Mouse (Mus musculus) stomach, embryonic 15.5 days (tissue): ENCODE results near the gene Foxp2. TPM values are rescaled to one million over a fixed set of nuclear protein-coding genes. Genes with fewer than 3 reads are reported as not detected.

ENCODE experiments used
- ATAC-seq: fragments of 200-750 bp; cut with Nextera tagmentation; 2 replicates; pipeline ENCODE4 v1.8.0; 2017; ENCODE audit warnings: low read depth, moderate number of reproducible peaks, moderate TSS enrichment; ENCODE audit not compliant: insufficient read depth, low FRiP score
- H3K27ac ChIP-seq: fragments of 300-500 bp; sonication (generic); 2 replicates; pipeline ENCODE4 v1.5.1; 2015; ENCODE audit warnings: mild to moderate bottlenecking, inconsistent platforms
- H3K27me3 ChIP-seq: fragments of 300-500 bp; sonication (generic); replicated peaks from 2 replicates; pipeline ENCODE4 v1.6.1; 2015; ENCODE audit warnings: inconsistent platforms
- H3K36me3 ChIP-seq: fragments of 300-500 bp; sonication (generic); 2 replicates; pipeline ENCODE4 v1.6.1; 2015; ENCODE audit warnings: inconsistent platforms
- H3K4me1 ChIP-seq: fragments of 300-500 bp; sonication (generic); 2 replicates; pipeline ENCODE4 v1.6.1; 2015; ENCODE audit warnings: inconsistent platforms
- H3K4me2 ChIP-seq: fragments of 300-500 bp; sonication (generic); 2 replicates; pipeline ENCODE4 v1.6.1; 2015; ENCODE audit warnings: mild to moderate bottlenecking, inconsistent platforms
- H3K4me3 ChIP-seq: fragments of 300-500 bp; sonication (generic); replicated peaks from 2 replicates; pipeline ENCODE4 v1.5.1; 2015; ENCODE audit warnings: inconsistent platforms
- H3K9ac ChIP-seq: fragments of 300-500 bp; sonication (generic); 2 replicates; pipeline ENCODE4 v1.6.1; 2015; ENCODE audit warnings: inconsistent platforms
- H3K9me3 ChIP-seq: fragments of 300-500 bp; sonication (generic); 2 replicates; pipeline ENCODE4 v1.6.1; 2016; ENCODE audit warnings: inconsistent platforms
- WGBS: fragments of 180-500 bp; shearing (Covaris S2); methylation state at CpG from one replicate; pipeline ENCODE4 v1.1.7; 2015; 5-methylcytosine and 5-hydroxymethylcytosine counted together
- polyA plus RNA-seq: library from polyadenylated mRNA; unstranded; fragments of >200 nt; fragmentation: Nextera tagmentation; extraction: Ambion mirVana; gene quantifications from 2 replicates; pipeline ENCODE4 v1.2.1, GENCODE M21; 2015

Foxp2 gene
- polyA plus RNA-seq, result 30.2 and 34.6 TPM in 2 replicates

DNA sequence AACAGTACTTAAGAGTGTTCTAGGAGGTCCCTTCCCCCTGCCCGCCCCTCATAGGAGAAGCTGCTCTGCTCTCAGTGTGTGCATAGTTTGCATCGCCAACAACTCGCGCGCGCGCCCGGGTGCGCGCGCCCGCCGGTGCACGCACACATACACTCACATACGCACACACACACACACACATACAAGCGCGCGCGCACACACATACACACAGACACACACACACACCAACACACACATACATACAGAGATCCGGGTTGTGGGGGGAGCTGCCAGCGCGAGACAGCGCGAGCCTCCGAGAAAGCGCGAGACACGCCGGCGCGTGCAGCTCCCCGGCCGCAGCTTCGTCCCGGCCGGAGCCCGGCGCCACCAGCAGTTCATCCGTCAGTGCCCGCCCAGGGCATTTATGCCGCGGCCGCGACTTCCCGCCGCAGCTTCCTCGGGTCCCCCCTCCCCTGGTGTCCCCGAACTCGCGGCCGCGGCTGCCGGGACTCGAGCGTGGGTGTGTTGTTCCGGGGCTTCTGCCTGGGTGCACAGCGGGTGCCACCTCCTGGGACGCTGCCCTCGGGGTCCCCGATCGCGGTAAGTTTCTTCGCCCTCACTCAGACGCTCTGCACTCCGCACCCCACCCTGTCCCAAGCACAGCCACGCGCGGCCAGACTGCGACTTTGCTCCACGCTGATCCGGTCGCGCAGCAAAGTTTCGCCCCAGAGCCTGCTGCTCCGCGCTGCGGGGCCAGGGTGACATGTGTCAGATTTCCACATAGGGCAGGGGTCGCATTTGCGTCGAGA is at the start of gene Foxp2:
Gene Foxp2, plus strand, starts transcription at position 167 of the 788 bp plus-strand sequence.
- Histone ChIP-seq H3K27ac (peak within 1 kb of the TSS; percentile 91), H3K4me2 (peak within 1 kb of the TSS; percentile 77), H3K27me3 (no peaks in the 10 kb centered on the region), H3K4me3 (peak within 1 kb of the TSS; percentile 71), H3K36me3 (no peaks in the 10 kb centered on the region), H3K9ac (peak within 1 kb of the TSS; percentile 78), H3K9me3 (no peaks in the 10 kb centered on the region), H3K4me1 (peaks cover 21% of the 10 kb centered on the region)
- ATAC-seq, result peak; percentile 65
- under 1% methylated on average over 76 of the region's 80 CpGs for WGBS

DNA sequence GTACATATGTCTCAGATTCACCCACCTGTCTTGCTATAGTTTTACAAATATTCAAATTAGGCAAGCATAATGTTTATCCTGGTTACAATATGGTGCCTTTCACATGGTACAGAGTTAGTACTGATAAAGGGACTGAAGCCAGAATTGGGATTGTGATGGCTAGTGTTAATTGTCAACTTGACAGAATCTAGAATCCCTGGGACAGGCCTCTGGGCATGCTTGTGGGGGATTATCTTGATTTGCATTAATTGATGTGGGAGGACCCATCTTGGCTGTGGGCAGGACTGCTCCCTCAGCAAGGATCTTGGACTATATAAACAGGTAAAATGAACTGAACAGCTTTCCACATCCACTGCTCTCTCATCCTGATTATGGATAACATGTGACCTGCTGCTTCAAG is 15.9 kb upstream of the Foxp2 start:
- Histone ChIP-seq H3K4me1 (no peaks in the 10 kb centered on the region), H3K4me3 (no peak overlapping the region), H3K9me3 (no peaks in the 10 kb centered on the region), H3K27me3 (no peaks in the 10 kb centered on the region), H3K4me2 (no peak overlapping the region), H3K27ac (no peak overlapping the region), H3K36me3 (no peaks in the 10 kb centered on the region), H3K9ac (no peak overlapping the region)
- ATAC-seq, result no peak

- Histone ChIP-seq H3K36me3 (no peaks in the 10 kb centered on the region), H3K27me3 (no peaks in the 10 kb centered on the region), H3K27ac (no peak overlapping the region), H3K4me2 (no peak overlapping the region), H3K9me3 (no peaks in the 10 kb centered on the region), H3K9ac (no peak overlapping the region), H3K4me3 (no peak overlapping the region), H3K4me1 (peaks cover 21% of the 10 kb centered on the region)
- no peak for ATAC-seq
- 5% methylated on average over 2 of the region's 2 CpGs for WGBS
These were observed 4.1 kb upstream of the Foxp2 start for GRCm38 (mm10) chr6:14897028-14897427.

GRCm38 (mm10) chr6:14898096-14898855 is 2.9 kb upstream of the Foxp2 start:
- no peak overlapping the region for H3K27ac ChIP-seq
- H3K9ac ChIP-seq, result no peak overlapping the region
- no peaks in the 10 kb centered on the region for H3K9me3 ChIP-seq
- 9% methylated on average over 31 of the region's 31 CpGs for WGBS
- ATAC-seq, result no peak
- H3K4me1 ChIP-seq, result peaks cover 21% of the 10 kb centered on the region
- H3K36me3 ChIP-seq, result no peaks in the 10 kb centered on the region
- H3K4me2 ChIP-seq, result peak overlapping the region; percentile 77
- H3K27me3 ChIP-seq, result no peaks in the 10 kb centered on the region
- H3K4me3 ChIP-seq, result peak overlapping the region; percentile 25; the same call in 1 of the 2 replicates

- no peak overlapping the region for H3K9ac ChIP-seq
- H3K4me3 ChIP-seq, result peak overlapping the region; percentile 5; the same call in 1 of the 2 replicates
- no peaks in the 10 kb centered on the region for H3K36me3 ChIP-seq
- 12% methylated on average over 19 of the region's 19 CpGs for WGBS
- H3K4me2 ChIP-seq, result peak overlapping the region; percentile 77
- H3K27me3 ChIP-seq, result no peaks in the 10 kb centered on the region
- ATAC-seq, result no peak
- peaks cover 21% of the 10 kb centered on the region for H3K4me1 ChIP-seq
- no peaks in the 10 kb centered on the region for H3K9me3 ChIP-seq
- peak overlapping the region; percentile 9; the same call in 1 of the 2 replicates for H3K27ac ChIP-seq
These were observed 2.0 kb upstream of the Foxp2 start for GRCm38 (mm10) chr6:14899021-14899610.

DNA sequence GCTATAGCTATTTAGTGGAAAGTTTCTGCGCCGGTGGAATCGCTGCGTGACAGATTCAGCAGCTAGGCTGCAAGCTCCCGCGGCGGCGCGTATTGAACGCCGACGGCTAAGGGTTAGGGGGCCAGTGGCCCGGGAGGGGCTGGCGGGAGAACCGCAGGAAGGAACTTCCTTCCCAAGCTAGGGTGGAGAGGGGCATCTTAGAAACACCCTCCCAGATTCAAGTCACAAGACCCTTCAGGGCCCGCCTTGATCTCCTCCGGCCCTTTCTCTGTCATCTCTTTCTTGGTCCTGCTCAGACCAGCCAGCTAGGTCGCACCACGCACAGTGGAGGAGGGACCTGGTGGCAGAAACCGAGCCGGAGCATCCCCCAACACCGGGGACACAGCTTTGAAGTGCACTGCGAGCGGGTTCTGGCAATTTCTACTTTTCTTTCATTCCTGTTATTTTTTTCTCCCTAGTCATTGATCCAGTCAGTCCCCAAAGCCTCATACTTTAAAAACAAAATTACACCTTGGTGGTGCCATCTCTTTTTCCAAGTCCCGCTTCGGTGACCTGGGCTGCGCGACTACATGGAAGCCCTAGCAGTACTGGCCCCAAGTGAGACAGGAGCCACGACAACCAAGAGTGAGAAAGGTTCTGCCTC is 1.1 kb upstream of the Foxp2 start:
- H3K9ac ChIP-seq, result peak overlapping the region; percentile 78
- H3K9me3 ChIP-seq, result no peaks in the 10 kb centered on the region
- no peaks in the 10 kb centered on the region for H3K36me3 ChIP-seq
- H3K27me3 ChIP-seq, result no peaks in the 10 kb centered on the region
- H3K4me1 ChIP-seq, result peaks cover 21% of the 10 kb centered on the region
- WGBS, result 1% methylated on average over 29 of the region's 29 CpGs
- peak overlapping the region; percentile 91 for H3K27ac ChIP-seq
- no peak for ATAC-seq
- peak overlapping the region; percentile 71 for H3K4me3 ChIP-seq
- H3K4me2 ChIP-seq, result peak overlapping the region; percentile 77

DNA sequence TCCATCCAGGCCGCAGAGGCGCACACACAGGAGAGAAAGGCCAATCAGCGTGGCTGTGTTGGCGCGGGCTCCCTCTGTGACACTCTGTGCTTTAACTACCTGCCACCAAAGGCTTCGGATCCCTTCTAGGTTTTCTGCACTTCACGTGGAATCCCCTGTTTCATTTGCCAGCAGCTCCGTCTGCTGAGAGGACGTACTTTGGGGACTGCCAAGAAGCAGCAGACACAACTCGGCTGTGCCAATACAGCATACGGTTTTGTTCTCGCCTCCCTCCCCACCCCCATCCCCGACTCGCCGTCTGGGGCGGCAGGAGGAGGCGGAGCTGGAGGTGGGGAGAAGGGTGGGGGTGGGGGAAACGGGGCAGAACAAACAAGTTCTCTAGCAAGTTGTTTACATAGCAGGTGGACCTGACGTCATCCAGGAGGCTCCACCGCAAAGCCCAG is 549 bp upstream of the Foxp2 start:
- peak overlapping the region; percentile 78 for H3K9ac ChIP-seq
- no peaks in the 10 kb centered on the region for H3K9me3 ChIP-seq
- H3K27ac ChIP-seq, result peak overlapping the region; percentile 91
- H3K4me2 ChIP-seq, result peak overlapping the region; percentile 77
- peak overlapping the region; percentile 71 for H3K4me3 ChIP-seq
- WGBS, result 0% methylated on average over 20 of the region's 20 CpGs
- no peaks in the 10 kb centered on the region for H3K36me3 ChIP-seq
- H3K4me1 ChIP-seq, result peaks cover 21% of the 10 kb centered on the region
- peak; percentile 87 for ATAC-seq
- H3K27me3 ChIP-seq, result no peaks in the 10 kb centered on the region

DNA sequence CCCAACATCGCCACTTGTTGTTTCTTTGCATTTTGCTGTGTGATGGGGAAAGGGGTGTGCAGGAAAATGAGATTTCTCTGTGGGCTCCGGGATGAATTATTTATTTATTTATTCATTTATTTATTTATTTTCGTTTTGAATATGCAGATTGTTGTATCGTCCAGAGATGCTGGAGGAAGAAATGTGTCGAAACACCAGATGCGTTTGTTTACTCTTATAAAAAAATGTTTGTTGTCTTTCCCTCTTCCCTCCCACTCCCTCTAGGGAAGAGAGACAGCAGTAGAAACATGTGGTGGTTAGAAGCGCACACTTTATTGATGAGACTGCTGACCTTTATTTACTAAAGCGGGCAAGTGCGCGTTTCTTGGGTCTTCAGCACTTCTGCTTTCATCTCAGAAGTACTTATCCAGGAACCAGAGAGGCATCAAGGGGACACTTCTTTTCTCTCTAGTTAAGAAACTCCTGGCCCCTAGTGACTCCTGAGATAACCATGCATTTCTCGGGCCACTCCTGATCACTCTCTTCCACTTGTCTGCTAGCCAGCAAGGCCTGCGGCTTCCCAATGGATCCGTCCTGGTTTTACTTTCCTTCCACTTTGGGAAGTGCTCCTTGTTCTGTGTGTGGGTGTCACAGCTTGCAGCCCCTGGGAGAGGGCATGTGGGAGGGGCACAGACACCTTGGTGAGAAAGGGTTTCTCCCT is 972 bp downstream of the Foxp2 start:
- Histone ChIP-seq H3K4me1 (peaks cover 21% of the 10 kb centered on the region), H3K4me2 (peak overlapping the region; percentile 77), H3K27ac (peak overlapping the region; percentile 91), H3K27me3 (no peaks in the 10 kb centered on the region), H3K4me3 (peak overlapping the region; percentile 71), H3K9me3 (no peaks in the 10 kb centered on the region), H3K36me3 (no peaks in the 10 kb centered on the region), H3K9ac (peak overlapping the region; percentile 78)
- WGBS, result 4% methylated on average over 13 of the region's 13 CpGs
- no peak for ATAC-seq

DNA sequence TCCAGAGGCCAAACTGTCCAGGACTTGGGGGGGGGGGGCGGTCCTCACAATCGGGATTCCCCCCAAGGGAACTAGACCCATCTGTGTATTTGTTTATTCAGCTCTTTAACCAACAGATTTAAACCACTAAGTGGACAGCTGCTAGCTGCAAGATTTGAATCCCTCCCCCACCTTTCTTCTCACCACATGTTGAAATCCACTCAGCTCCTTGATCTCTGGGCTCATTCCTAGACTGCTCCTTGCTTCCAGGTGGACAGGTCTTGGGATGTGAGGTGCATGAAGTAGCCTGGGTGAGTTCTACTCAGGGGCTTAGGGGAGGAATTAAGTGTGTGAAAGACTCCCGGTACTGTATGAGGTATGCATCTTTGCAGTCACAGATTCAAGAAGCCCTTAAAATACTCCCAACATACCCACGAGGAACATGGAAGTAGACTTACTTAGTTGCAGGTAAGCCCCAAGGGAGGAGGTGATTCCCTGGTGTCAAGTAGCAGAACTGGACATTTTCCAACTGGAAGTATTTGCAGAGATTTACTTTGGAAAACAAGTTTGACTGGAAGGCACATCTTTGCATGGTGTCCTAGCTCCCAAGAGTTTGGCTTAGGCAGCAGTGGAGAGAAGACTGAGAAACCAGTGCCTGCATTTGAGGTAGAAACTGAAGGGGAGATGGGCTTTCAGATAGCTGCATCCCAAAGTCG is 2.3 kb downstream of the Foxp2 start:
- peak overlapping the region; percentile 71 for H3K4me3 ChIP-seq

GRCm38 (mm10) chr6:14915066-14915465 is 13.9 kb downstream of the Foxp2 start:
- H3K4me1 ChIP-seq, result no peaks in the 10 kb centered on the region
- no peaks in the 10 kb centered on the region for H3K9me3 ChIP-seq
- H3K4me2 ChIP-seq, result no peak overlapping the region
- WGBS, result 66% methylated on average over 2 of the region's 2 CpGs
- H3K4me3 ChIP-seq, result no peak overlapping the region
- H3K9ac ChIP-seq, result no peak overlapping the region
- H3K27me3 ChIP-seq, result no peaks in the 10 kb centered on the region
- no peak overlapping the region for H3K27ac ChIP-seq
- no peak for ATAC-seq
- no peaks in the 10 kb centered on the region for H3K36me3 ChIP-seq

More for the DNA sequence above, 2.3 kb downstream of the Foxp2 start:
- Histone ChIP-seq H3K27ac (peak overlapping the region; percentile 61), H3K4me1 (peaks cover 15% of the 10 kb centered on the region), H3K9me3 (no peaks in the 10 kb centered on the region), H3K36me3 (no peaks in the 10 kb centered on the region), H3K27me3 (no peaks in the 10 kb centered on the region), H3K4me2 (peak overlapping the region; percentile 77), H3K9ac (no peak overlapping the region)
- WGBS, result 20% methylated on average over 5 of the region's 5 CpGs
- ATAC-seq, result no peak

- no peak overlapping the region for H3K27ac ChIP-seq
- H3K36me3 ChIP-seq, result no peaks in the 10 kb centered on the region
- no peaks in the 10 kb centered on the region for H3K27me3 ChIP-seq
- H3K9ac ChIP-seq, result no peak overlapping the region
- no peak overlapping the region for H3K4me2 ChIP-seq
- no peak overlapping the region for H3K4me3 ChIP-seq
- no peaks in the 10 kb centered on the region for H3K4me1 ChIP-seq
- no peaks in the 10 kb centered on the region for H3K9me3 ChIP-seq
- ATAC-seq, result no peak
These were observed 21.6 kb downstream of the Foxp2 start for GRCm38 (mm10) chr6:14922704-14923103.
